Mouse (Mus musculus) left cerebral cortex, postnatal 36 days (tissue): Measurements from ENCODE around the gene Lmo4. TPM values are rescaled to one million over a fixed set of nuclear protein-coding genes. Genes with fewer than 3 reads are reported as not detected.

Experiments used
- DNase-seq, 2 experiments: peaks; one replicate each; pipeline ENCODE4 v3.0.0; 2021 to 2022; ENCODE audit warnings: low spot score in 2 of 2, mixed read lengths in 1 of 2
- intact Hi-C: fragments of 180-260 bp; cut with DNase I; formaldehyde crosslinking; loops from one replicate; pipeline ENCODE4 v1.15.1; 2025
- total RNA-seq, 2 experiments: library from RNA; stranded (reverse); gene quantifications; 2 replicates each; pipeline ENCODE4 v1.2.3; 2021

The Lmo4 gene
- total RNA-seq, 2 experiments from 2014 or later = 301 to 330 TPM

GRCm38 (mm10) chr3:144205351-144206153, 532 bp upstream of the Lmo4 start:
- intact Hi-C loops = loop anchor here (5.0 to 10.0 kb wide), 6 partner anchors 491 to 963 kb away; no protein-coding TSS in a partner anchor
- DNase-seq = peak; percentile 94 to 95

- intact Hi-C loops = loop anchor here (2.0 to 10.0 kb wide), 8 partner anchors 193 to 1322 kb away; partner anchors contain the start of gene Pkn2
- DNase-seq = no peak
Measured at GRCm38 (mm10) chr3:144203988-144204412, 1.0 kb downstream of the Lmo4 start.

GRCm38 (mm10) chr3:144203259-144203987, 1.6 kb downstream of the Lmo4 start:
- DNase-seq = no peak
- intact Hi-C loops = loop anchor here (2.0 to 10.0 kb wide), 8 partner anchors 194 to 1321 kb away; partner anchors contain the start of gene Pkn2

- DNase-seq = no peak
- intact Hi-C loops = loop anchor here (2.0 to 10.0 kb wide), 8 partner anchors 195 to 1320 kb away; partner anchors contain the start of gene Pkn2
Measured at GRCm38 (mm10) chr3:144202574-144203258, 2.3 kb downstream of the Lmo4 start.

GRCm38 (mm10) chr3:144201794-144202573, 3.0 kb downstream of the Lmo4 start:
- peak in 1 of 2 experiments; percentile 73 for DNase-seq
- intact Hi-C loops = loop anchor here (2.0 to 10.0 kb wide), 8 partner anchors 195 to 1320 kb away; partner anchors contain the start of gene Pkn2

GRCm38 (mm10) chr3:144185327-144186152, 19.5 kb downstream of the Lmo4 start:
- intact Hi-C loops = no loop called here
- no peak for DNase-seq

- intact Hi-C loops = no loop called here
- no peak for DNase-seq
Measured at GRCm38 (mm10) chr3:144184918-144185317, 20.1 kb downstream of the Lmo4 start.

- no peak for DNase-seq
- intact Hi-C loops = no loop called here
Measured at GRCm38 (mm10) chr3:144182229-144182628, 22.8 kb downstream of the Lmo4 start.

- intact Hi-C loops = no loop called here
- DNase-seq = no peak
Measured at GRCm38 (mm10) chr3:144178937-144179336, 26.1 kb downstream of the Lmo4 start.

- no peak for DNase-seq
- intact Hi-C loops = no loop called here
Measured at GRCm38 (mm10) chr3:144173866-144174588, 31.0 kb downstream of the Lmo4 start.

GRCm38 (mm10) chr3:144173138-144173537, 31.9 kb downstream of the Lmo4 start:
- intact Hi-C loops = no loop called here
- DNase-seq = no peak

- DNase-seq = no peak
- intact Hi-C loops = no loop called here
Measured at GRCm38 (mm10) chr3:144171749-144172148, 33.3 kb downstream of the Lmo4 start.

- no peak for DNase-seq
- intact Hi-C loops = no loop called here
Measured at GRCm38 (mm10) chr3:144170539-144170938, 34.5 kb downstream of the Lmo4 start.

GRCm38 (mm10) chr3:144166439-144167155, 38.4 kb downstream of the Lmo4 start:
- DNase-seq = no peak
- intact Hi-C loops = no loop called here

- no peak for DNase-seq
- intact Hi-C loops = no loop called here
Measured at GRCm38 (mm10) chr3:144165439-144165838, 39.6 kb downstream of the Lmo4 start.

- intact Hi-C loops = no loop called here
Measured at GRCm38 (mm10) chr3:144164665-144165385, 40.2 kb downstream of the Lmo4 start.

More at GRCm38 (mm10) chr3:144164665-144165385, 40.2 kb downstream of the Lmo4 start:
- no peak for DNase-seq
